In genomic region chr7:67259828-67260563, GRCm38 (mm10) we compare ENCODE assay signal across 9 mouse cellular contexts. TPM values are rescaled to one million over a fixed set of nuclear protein-coding genes. Genes with fewer than 3 reads are reported as not detected.
DNase-seq lines count a peak whose midpoint lies in the region; ATAC-seq and TF ChIP-seq lines count a peak whose summit lies in the region.
"Had no signal": no experiment of that assay in that cellular context is flagged by ENCODE, and none has a peak within 500 bp of the region (broad histone marks: within the 10 kb centered on the region; RNA-seq: fewer than 3 reads in every experiment).

No protein-coding gene starts in this region.

- H3K27ac ChIP-seq in limb, embryonic 14.5 days (replicated peaks; ENCODE audit: low read depth, low read length), result no peak overlapping the region
- no peak overlapping the region for H3K27ac ChIP-seq in limb, embryonic 10.5 days
- H3K27ac ChIP-seq: macrophage had no signal

- no peak for TF ChIP-seq POLR2A in limb, embryonic 14.5 days (IDR thresholded peaks at IDR 0.05; ENCODE audit: borderline replicate concordance, extremely low read depth, insufficient read depth, insufficient read length)

- no peak overlapping the region for H3K4me2 ChIP-seq in limb, embryonic 14.5 days (replicated peaks; ENCODE audit: low read depth, low read length, severe bottlenecking)

- H3K9ac ChIP-seq in limb, embryonic 14.5 days (ENCODE audit: low read depth, low read length, severe bottlenecking), result no peak overlapping the region

- no peaks in the 10 kb centered on the region for H3K9me3 ChIP-seq in limb, embryonic 14.5 days (ENCODE audit: control insufficient read depth, low read length)
- no peaks in the 10 kb centered on the region for H3K9me3 ChIP-seq in limb, embryonic 10.5 days (replicated peaks)

- H3K36me3 ChIP-seq in limb, embryonic 14.5 days (ENCODE audit: control insufficient read depth, insufficient read depth, low read length), result peaks cover 28% of the 10 kb centered on the region
- peaks cover 31% of the 10 kb centered on the region for H3K36me3 ChIP-seq in limb, embryonic 10.5 days

- 74% methylated on average over 4 of the region's 4 CpGs for WGBS in limb, embryonic 14.5 days
- 96% methylated on average over 4 of the region's 4 CpGs for WGBS in limb, embryonic 10.5 days

- no peak for ATAC-seq in limb, embryonic 14.5 days (ENCODE audit: low FRiP score, low read depth)
- ATAC-seq in inflammation-experienced regulatory T-cells, adult 6 months, result no peak

- no peaks in the 10 kb centered on the region for H3K4me1 ChIP-seq in limb, embryonic 14.5 days (ENCODE audit: control insufficient read depth, insufficient read depth, low read length)
- H3K4me1 ChIP-seq in limb, embryonic 10.5 days, result no peaks in the 10 kb centered on the region

- no peaks in the 10 kb centered on the region for H3K27me3 ChIP-seq in limb, embryonic 14.5 days (ENCODE audit: control insufficient read depth, insufficient read depth, low read length)
- H3K27me3 ChIP-seq in limb, embryonic 10.5 days (ENCODE audit: low read depth, poor library complexity, severe bottlenecking), result no peaks in the 10 kb centered on the region

- peak; percentile 79 for DNase-seq in limb, embryonic 14.5 days (ENCODE audit: low spot score)
- no peak for DNase-seq in limb, embryonic 10.5 days (ENCODE audit: low spot score)
- peak; percentile 81 for DNase-seq in adrenal gland, postnatal 25 days
- DNase-seq in fat pad, adult 2 months (ENCODE audit: extremely low read depth, low read depth, low spot score), result peak; percentile 14
- DNase-seq in heart, postnatal 14 days, result peak; percentile 78 to 86
- DNase-seq in layer of hippocampus, postnatal 10 days (ENCODE audit: low spot score in 2 of 2), result peak; percentile 34 to 48
- DNase-seq in naive thymus-derived CD4-positive, alpha-beta T cell, adult 2 months (ENCODE audit: low read depth), result peak; percentile 22

- intact Hi-C loops in heart, postnatal 14 days (cut with DNase I), result no loop called here

- no peak overlapping the region for H3K4me3 ChIP-seq in limb, embryonic 14.5 days (replicated peaks; ENCODE audit: low read length)
- no peak overlapping the region for H3K4me3 ChIP-seq in limb, embryonic 10.5 days

RNA-seq across cellular contexts. Expression of gene Lysmd4, which starts 37.7 kb away (rescaled TPM):
- polyA plus RNA-seq in limb, embryonic 14.5 days (2012; rRNA removed), result 17.4 and 18.8 TPM in 2 replicates
- 14.0 and 15.4 TPM in 2 replicates for polyA plus RNA-seq in limb, embryonic 14.5 days (2014; fragmentation: Nextera tagmentation; extraction: Ambion mirVana)
- 12.1 and 15.2 TPM in 2 replicates for polyA plus RNA-seq in limb, embryonic 10.5 days (2016; fragmentation: Nextera tagmentation; extraction: Ambion mirVana)
- 11.8 and 13.4 TPM in 2 replicates for total RNA-seq in adrenal gland, postnatal 25 days (2021)
- 10 to 100 TPM; 17.4 to 18.1 TPM for total RNA-seq in heart, postnatal 14 days (2021)
- 10 to 100 TPM; 29.8 to 31.0 TPM for total RNA-seq in layer of hippocampus, postnatal 10 days (2021)
- 1 to 10 TPM; 3.8 to 7.0 (median 6.9) TPM for polyA plus RNA-seq in inflammation-experienced regulatory T-cells, adult 6 months (2017; shearing (Covaris generic))
